Mouse (Mus musculus): ENCODE data around the gene Lrguk. TPM values are rescaled to one million over a fixed set of nuclear protein-coding genes. Genes with fewer than 3 reads are reported as not detected.

Gene Lrguk
- total RNA-seq, 2 experiments from 2014 or later = 0.44 TPM; not detected in 1

DNA sequence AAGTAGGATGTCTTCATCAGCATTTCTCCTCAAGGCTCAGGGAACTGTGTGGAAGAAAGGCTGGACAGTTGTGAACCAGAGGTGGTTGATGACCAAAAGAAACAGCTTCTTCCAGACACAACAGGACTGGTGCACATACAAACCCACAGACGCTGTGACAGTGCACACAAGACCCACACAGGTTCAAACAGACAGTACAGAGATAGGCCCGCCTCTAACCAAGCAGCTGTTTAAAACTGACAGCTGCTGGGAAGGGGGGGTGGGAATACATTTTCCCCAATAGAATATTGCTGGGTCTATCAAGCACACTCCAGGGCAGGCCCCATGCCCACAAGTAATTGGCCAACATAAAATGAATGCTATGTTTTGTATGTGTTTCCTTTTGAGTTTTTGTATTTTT is 95.2 kb downstream of the Lrguk start:
- ATAC-seq (replicated peaks; ENCODE audit: low FRiP score, low TSS enrichment, poor library complexity, severe bottlenecking) = no peak

DNA sequence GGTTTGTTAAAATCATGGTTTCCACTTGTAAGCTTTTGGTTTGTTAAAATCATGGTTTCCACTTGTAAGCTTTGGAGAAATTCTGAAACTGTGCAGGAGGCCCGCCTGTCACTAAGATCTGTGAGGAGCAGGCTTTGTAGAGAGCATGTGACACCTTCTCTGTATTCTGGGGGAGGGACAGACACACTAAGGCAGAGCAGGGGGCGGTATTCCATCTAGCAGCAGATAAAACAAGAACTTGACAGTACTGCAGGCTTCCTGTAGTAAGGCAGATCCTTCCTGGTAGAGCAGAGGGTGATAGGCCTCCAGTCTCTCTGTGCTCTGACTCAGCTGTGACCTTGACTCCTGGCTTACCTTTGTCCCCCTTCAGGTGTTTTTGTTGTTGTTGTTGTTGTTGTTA is 100.0 kb downstream of the Lrguk start:
- ATAC-seq (replicated peaks; ENCODE audit: low FRiP score, low TSS enrichment, poor library complexity, severe bottlenecking) = no peak

DNA sequence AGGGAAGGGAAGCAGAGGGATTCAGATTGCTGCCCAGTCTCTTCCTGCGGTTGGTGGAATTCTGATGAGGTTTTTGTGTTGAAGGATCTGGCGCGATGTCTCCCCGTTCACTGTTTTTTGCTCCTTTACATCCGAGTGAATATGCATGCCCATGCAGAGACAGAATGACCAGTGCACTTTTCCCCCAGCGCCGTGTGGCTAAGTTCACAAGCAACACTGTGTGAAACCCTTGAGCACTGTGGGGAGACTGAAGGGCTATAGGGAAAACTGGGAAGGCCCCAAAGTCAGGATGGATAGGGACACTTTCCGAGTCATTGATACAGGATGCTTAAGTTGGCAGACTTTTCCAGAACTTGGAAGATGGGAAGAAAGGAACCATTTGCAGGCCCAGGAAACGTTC is 103.1 kb downstream of the Lrguk start:
- no peak for ATAC-seq (replicated peaks; ENCODE audit: low FRiP score, low TSS enrichment, poor library complexity, severe bottlenecking)

DNA sequence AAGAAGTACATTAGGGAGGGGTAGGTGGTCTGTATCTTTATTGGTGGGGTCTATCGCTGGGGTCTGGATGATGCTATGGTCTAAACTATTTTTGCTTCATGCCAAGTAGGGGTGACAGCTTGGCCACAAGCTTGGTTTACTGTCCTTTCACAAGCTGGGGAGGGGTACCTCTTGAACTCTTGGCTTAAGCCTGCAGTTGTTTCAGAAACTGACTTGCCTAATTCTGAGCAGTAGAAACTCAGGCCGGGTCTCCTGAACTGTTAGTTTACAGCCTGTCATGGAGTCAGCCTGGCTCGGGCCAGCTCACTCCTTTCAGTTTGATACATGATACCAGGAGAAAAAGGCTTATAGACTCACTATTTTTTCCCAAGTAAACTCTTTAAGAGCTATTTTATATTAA is 109.1 kb downstream of the Lrguk start:
- no peak for ATAC-seq (replicated peaks; ENCODE audit: low FRiP score, low TSS enrichment, poor library complexity, severe bottlenecking)

DNA sequence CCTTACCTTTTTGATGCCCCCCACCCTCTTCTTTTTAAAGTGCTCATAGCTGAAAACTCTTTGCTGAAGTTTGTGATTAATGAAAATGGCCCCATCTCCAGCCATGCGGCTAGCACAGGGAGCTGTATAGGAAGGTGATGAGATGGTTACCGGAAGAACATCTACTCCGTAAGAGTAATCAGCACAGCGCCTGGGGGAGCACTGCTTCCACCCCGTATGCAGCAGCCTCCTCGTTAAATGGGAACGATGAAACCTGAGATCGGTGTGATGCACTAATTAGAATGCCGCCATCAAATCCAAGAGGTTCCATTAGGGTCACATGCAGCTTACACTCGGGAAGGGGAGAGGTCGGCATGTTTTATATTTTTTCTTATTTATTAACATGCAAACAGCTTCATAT is 113.7 kb downstream of the Lrguk start:
- no peak for ATAC-seq (replicated peaks; ENCODE audit: low FRiP score, low TSS enrichment, poor library complexity, severe bottlenecking)

DNA sequence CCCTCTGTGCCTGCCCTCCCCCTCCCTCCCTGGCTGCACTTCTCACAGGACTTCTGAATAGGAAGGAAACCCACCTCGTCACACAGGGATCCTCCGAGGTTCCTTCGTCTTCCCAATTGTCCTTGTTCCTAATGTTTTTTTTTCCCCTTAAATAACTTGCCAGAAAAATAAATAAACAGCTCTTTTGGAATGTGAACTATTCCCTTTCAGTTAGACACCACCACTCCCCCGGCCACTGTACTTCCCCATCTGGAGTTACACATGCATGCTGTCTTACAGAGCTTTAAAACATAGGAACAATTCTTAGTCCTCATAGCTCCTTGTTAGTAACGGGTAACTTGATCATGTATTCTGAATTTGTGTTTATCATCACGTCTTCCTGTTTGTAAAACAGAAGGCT is 116.8 kb downstream of the Lrguk start:
- ATAC-seq (replicated peaks; ENCODE audit: low FRiP score, low TSS enrichment, poor library complexity, severe bottlenecking) = no peak

DNA sequence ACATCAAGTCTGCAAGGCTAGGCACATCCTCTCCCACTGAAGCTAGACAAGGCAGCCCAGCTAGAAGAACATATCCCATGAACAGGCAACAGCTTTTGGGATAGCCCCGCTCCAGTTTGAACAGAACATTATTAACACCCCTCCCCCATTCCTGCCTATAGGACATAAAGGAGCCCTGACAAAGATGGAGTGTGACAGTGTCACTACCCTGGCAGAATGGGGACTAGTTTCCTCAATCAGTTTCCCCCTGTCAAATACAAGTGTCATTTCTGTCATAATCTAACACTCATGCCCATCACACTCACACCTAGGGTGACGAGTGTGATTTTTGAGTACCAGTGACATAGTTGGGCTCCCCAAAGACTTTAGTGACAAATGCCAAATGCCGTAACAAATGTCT is 118.8 kb downstream of the Lrguk start:
- no peak for ATAC-seq (replicated peaks; ENCODE audit: low FRiP score, low TSS enrichment, poor library complexity, severe bottlenecking)

DNA sequence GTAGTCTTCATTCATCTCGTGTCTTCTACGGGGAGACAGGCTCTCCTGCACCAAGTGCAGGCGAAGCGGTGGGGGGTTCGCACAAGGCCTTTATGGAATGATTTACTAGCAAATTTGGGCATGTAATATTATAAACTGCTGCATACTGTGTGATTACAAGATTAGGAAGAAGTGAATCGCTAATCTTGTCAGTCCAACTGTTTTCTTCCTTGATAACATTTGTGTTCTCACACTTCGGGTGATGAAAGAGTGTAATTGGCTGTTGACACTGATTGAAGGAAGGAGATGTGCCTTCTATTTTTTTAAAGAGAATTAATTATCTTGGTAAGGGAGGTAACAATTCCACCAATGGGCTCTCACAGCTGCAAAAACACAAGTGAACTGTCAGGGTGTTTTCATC is 119.4 kb downstream of the Lrguk start:
- ATAC-seq (replicated peaks; ENCODE audit: low FRiP score, low TSS enrichment, poor library complexity, severe bottlenecking) = no peak

DNA sequence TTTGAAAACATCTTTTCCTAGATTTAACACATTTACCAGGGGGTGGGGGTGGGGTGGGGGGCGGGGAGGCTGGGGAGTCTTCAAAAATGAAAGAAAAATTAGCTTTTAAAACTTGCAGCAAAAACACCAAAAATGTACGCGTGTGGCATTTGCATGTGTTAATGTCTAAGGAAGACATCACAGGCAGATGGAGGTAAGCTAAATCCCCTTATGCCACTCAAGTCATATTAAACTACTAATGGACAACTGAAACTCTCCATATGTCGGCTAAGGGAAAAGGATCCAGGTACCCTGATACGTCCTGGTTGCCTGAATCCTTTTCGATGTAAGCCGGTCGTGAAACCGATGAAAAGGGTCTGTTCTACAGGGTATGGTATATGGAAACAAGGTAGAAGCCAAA is 119.8 kb downstream of the Lrguk start:
- ATAC-seq (replicated peaks; ENCODE audit: low FRiP score, low TSS enrichment, poor library complexity, severe bottlenecking) = no peak

DNA sequence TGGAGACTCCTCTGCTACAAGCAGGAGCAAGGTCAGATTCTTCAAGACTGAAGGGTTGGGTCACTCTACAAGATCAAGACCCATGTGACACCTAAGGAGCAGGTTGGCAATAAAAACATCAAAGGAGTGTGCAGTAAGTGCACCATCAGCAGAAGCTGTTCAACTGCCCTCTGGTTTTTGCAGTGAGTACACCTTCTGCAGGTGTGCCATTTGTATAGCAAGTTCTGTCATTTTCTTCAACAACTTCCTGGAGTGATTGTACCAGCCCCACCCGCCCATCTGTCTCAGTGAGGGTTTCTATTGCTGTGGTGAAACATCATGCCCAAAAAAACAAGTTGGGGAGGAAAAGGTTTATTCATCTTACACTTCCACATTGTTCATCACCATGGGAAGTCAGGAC is 120.6 kb downstream of the Lrguk start:
- ATAC-seq (replicated peaks; ENCODE audit: low FRiP score, low TSS enrichment, poor library complexity, severe bottlenecking) = no peak

DNA sequence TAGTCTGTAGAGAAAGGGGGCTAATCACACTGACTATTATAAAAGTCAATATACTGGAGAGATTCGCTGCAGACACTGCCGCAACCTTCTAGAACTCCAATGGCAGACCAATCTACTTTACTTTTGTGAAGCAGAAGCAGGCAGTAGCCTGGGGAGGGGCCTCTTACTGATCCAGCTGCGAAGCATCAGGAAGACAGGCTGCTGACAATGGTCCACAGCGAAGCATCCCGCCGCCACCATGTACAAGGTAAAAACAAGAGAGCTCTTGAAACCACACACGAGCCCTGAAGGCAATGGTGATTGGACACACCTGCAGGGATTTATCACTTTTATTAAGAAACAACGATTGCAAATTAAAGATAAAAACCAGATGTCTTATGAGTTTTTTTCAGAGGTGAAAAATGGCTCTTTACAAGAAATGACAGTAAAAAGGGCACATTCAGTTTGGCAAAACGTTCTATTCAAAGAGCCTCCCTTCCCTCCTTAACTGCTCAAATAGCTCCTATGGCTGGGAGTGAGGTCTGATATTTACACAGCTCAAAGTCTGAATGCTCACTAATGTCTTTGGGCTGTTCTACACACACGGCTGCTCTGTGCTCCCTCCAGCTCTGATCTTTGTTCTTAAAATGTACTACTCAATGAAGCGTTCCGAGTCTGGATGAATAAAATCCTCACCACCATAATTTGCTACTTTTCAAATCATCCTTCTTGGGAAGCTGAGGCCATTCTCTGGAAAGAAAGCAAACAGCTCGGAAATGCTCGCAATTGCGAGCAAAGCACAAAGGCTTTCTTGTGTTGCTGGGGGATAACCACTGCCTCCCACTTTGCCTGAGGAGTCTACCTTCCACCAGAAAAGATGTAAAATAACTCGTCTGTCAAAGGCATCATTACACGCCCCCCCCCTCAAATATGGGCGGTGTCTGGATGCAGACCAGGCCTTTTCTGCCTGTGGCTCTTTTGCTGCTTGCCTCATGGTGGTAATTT is 124.1 kb downstream of the Lrguk start:
- no peak for ATAC-seq (replicated peaks; ENCODE audit: low FRiP score, low TSS enrichment, poor library complexity, severe bottlenecking)

DNA sequence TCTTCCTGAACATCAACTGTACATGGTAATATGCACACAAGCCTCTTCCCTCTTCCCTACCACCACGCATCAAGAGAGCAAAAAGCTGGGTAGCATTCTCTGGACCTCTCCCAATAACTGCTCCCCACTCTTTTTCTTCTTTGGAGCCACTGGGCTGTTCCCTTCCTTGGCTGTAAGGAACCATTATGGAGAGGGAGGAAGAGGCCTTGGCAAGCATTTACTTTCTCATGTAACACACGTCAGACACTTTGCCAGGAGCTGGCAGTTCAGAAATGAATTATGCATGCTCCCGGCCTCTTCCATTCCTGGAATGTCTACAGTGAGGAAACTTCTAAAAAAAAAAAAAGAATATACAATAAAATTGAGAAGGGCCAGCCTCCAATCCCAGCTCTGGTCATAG is 125.0 kb downstream of the Lrguk start:
- no peak for ATAC-seq (replicated peaks; ENCODE audit: low FRiP score, low TSS enrichment, poor library complexity, severe bottlenecking)

DNA sequence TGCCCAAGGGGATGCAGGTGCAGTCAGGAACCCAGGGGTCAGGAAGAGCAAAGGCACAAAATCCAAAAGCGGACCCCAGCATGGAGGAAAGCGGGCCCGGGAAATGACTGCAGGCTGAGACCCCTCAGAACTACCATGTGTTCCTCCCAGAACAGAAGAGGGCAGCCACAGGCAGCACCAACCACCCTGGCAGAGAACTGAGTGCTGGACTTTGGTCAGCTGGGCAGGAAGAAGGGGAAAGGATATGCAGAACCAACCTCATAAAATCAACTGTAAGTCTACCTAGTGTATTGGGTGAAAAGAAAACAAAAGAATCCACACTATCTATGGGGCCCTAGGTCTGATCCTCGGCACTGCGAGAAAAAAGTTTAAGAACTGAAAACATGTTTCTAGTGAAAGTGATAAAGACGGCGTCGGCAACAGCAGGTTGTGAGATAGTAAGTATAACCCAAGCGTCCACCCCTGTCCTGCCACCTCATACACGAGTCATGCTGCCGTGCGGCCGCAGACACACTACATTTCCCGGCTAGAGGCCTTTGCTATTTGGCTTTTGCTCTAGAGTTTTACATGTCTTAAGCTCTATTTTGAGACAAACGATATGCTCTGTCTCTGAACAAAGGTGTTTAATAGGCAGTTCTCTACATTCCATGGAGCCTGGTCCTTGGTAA is 126.0 kb downstream of the Lrguk start:
- ATAC-seq (replicated peaks; ENCODE audit: low FRiP score, low TSS enrichment, poor library complexity, severe bottlenecking) = peak; percentile 66

DNA sequence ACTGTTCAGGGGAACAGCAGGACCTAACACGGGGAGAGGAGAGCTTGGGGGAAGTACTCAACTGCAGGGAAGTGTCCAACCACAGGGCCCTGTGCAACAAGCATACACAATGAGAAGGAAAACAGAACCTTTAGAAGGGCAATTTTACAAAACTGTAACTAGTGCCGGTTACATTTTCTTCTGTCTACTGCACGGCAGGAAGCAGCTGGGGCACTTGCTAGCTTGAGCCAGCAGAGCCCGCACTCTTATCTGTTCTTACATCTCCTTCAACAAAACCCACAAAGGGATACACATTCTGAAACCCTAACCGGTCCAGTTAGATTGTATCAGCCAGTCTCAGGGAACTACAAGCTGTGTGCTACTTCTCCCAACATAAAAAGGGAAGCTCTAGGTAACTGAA is 126.8 kb downstream of the Lrguk start:
- ATAC-seq (replicated peaks; ENCODE audit: low FRiP score, low TSS enrichment, poor library complexity, severe bottlenecking) = peak; percentile 27; the same call in 1 of the 2 replicates

DNA sequence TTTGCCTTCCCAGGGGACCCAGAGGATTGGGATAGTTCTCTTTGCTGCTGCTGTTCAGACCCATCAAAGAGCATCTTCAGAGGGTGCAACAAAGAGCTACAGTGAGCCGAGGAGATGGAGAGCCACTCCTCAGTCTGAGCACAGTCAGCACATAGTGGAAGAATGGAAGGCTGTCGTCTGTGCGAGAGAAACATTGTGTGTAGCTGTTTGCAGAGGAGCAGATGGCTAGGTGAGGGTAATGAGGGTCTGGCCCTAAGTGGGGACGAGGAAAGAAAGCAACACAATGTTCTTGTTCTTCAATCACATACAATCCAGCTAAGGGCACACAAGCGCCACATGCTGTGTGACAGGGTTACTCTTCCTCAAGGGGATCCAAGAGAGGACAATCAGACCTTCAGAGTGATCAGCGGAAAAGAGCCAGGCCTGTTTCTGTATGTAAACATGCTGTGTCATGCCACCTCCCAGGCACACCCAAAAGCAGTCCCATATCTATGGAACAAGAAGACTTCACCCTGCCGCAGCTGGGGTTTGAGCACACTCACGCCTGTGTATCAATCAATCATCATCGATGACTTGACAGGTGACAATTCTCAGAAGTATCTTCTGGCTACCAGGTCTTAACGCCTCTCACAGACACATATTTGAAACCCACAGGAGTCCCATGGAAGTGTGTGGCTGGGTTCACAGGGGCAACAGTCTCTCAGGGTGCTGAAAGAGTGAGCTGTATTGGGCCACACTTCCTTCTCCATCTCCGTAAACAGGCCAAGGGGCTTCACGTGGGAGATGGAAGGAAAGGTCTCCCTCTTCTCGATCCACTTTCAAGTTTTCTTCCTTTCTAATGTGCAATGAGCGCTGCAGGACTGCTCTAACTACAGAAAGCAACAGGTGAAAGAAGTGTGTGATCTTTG is 127.8 kb downstream of the Lrguk start:
- ATAC-seq (replicated peaks; ENCODE audit: low FRiP score, low TSS enrichment, poor library complexity, severe bottlenecking) = peak; percentile 81

DNA sequence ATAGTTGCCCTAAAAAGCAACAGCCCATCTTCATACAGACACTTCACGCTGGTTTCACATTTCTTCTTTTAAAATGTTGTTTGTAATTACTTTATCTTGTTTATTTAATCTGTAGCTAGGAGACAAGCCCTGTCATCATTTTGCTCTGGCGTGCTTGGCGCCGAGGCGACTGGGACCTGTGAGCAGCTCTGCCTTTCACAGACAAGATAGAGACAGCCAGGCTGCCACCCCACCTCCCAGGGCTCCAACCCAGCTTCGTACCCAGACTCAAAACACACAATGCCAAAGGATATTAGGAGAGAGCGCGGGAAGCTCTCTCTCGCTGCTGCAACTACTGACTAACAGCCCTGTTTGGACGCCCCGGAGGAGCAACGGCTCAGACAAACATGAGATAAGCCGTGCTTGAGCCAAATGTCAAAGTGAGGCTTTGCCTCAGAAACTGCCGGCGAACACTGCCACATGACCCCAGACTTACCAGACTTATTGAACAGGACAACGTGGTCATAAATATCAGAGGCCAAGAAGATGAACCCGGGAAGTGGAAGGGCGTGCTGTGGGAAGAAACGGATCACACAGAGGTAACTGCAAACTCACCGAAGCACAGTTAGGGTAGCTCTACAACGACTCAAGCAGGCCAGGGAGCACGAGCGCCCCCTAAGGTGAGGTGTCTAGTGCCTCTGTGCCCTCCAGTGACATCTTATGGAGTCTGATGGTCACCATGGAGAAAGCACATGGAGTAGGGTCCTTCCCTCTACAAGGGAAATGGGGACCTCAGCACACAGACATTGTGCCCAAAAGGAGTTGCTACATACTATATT is 131.0 kb downstream of the Lrguk start:
- no peak for ATAC-seq (replicated peaks; ENCODE audit: low FRiP score, low TSS enrichment, poor library complexity, severe bottlenecking)

DNA sequence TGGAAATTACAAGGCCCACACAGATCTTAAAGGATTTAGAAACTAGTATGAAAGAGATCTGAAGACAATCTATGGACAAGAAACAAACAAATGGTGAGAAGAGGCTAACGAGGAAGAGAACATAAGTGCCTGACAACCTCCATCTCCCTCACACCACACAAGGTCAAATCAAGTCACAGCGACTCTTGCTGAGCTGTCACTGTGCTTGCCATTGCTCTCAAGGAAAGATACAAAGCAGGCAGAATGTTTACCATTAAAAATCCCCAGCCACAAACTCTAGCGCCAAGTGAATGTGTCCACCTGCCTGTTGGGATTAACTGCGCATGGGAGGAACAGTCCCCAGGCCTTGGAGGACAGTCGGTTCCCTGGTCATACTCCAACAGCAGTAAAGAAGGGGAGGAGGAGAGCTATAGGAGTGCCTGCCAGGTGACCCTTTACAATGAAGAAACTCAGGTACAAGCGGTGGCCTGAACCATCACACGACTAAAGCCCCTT is 131.6 kb downstream of the Lrguk start:
- ATAC-seq (replicated peaks; ENCODE audit: low FRiP score, low TSS enrichment, poor library complexity, severe bottlenecking) = no peak

DNA sequence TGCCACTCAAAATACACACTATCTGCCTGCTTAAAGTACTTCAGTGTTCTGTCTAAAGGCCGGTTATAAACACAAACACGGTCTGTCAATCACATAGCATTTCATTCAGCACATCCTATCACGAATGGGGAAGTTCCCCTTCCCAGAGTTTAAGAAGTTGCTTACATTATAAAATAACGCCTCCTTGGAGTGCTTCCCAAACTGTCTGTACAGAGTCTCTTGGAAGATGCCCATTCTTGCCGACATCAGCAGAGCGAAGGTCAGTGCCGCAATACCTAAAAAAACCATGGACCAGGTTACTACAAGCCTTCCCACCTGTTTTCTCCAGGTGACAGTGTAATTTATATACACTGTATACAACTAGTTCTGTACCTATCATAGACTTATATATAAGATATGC is 132.3 kb downstream of the Lrguk start:
- no peak for ATAC-seq (replicated peaks; ENCODE audit: low FRiP score, low TSS enrichment, poor library complexity, severe bottlenecking)

DNA sequence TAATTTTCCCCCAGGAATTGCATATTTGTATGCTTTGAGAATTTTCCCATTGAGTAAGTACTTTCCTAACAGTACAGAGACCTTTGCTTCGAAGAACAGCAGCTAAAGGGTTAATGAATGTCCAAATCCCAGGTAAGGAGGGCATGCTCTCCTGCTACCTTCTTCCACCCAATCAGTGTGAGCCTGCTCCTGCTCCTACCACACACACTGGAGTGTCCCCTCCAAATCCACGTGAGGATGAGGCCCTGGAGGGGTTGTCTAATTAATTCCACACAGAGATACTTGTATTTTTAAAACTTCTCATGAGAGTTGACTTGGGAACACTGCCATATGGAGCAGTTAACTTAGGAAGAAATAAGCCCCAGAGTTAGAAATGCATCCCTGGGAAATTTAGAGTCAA is 133.4 kb downstream of the Lrguk start:
- ATAC-seq (replicated peaks; ENCODE audit: low FRiP score, low TSS enrichment, poor library complexity, severe bottlenecking) = no peak

All from megakaryocyte-erythroid progenitor cell, adult 5-6 weeks (primary cell).